Mouse (Mus musculus) gastrocnemius, postnatal 25 days (tissue): ENCODE data around the gene Krtdap. TPM values are rescaled to one million over a fixed set of nuclear protein-coding genes. Genes with fewer than 3 reads are reported as not detected.

ENCODE experiments used
- DNase-seq: peaks from one replicate; pipeline ENCODE4 v3.0.0; 2022
- total RNA-seq, 2 experiments: library from RNA; stranded (reverse); gene quantifications; 1 replicate in 1 of 2; 2 replicates in 1 of 2; pipeline ENCODE4 v1.2.3; 2021

Gene Krtdap
- total RNA-seq, 2 experiments from 2014 or later: 0.97 to 2.8 TPM

- DNase-seq: no peak
Observed at GRCm38 (mm10) chr7:30840306-30840705, 52.6 kb downstream of the Krtdap start.

Other genes with a start within 250 kb of the Krtdap start
- gene Hspb6, start 235.7 kb upstream of the Krtdap start, total RNA-seq: 1,000 to 10,000 TPM; 1,175 to 3,096 TPM
- gene Proser3, start 235.6 kb upstream of the Krtdap start, total RNA-seq: 1 to 10 TPM; 3.0 to 6.4 TPM
- 10 to 100 TPM in 1 of 2 experiments, 1 to 10 TPM in 1; 8.4 to 10.3 TPM for gene Lin37, start 228.1 kb upstream of the Krtdap start, total RNA-seq
- 10 to 100 TPM; 54.1 to 55.6 TPM for gene U2af1l4, start 224.6 kb upstream of the Krtdap start, total RNA-seq
- 1 to 10 TPM; 1.6 to 2.2 TPM for gene Gm49396, start 224.6 kb upstream of the Krtdap start, total RNA-seq
- gene Psenen, start 224.3 kb upstream of the Krtdap start, total RNA-seq: 10 to 100 TPM; 91.2 to 92.1 TPM
- gene Igflr1, start 222.5 kb upstream of the Krtdap start, total RNA-seq: under 1 TPM; 0.46 to 0.75 TPM
- gene Kmt2b, start 199.2 kb upstream of the Krtdap start, total RNA-seq: 10 to 100 TPM; 12.3 to 14.0 TPM
- not detected for gene Zbtb32, start 189.0 kb upstream of the Krtdap start, total RNA-seq
- not detected for gene Upk1a, start 175.0 kb upstream of the Krtdap start, total RNA-seq
- 1,000 to 10,000 TPM; 1,459 to 1,684 TPM for gene Cox6b1, start 161.7 kb upstream of the Krtdap start, total RNA-seq
- gene Etv2, start 152.0 kb upstream of the Krtdap start, total RNA-seq: not detected
- gene Rbm42, start 137.6 kb upstream of the Krtdap start, total RNA-seq: 10 to 100 TPM; 37.2 to 40.1 TPM
- 1 to 10 TPM; 3.5 to 5.1 TPM for gene Haus5, start 122.9 kb upstream of the Krtdap start, total RNA-seq
- 1 to 10 TPM; 2.3 to 3.4 TPM for gene Pmis2, start 116.3 kb upstream of the Krtdap start, total RNA-seq
- gene 2200002J24Rik, start 89.0 kb upstream of the Krtdap start, total RNA-seq: not detected
- gene Atp4a, start 75.7 kb upstream of the Krtdap start, total RNA-seq: under 1 TPM; 0.33 to 0.75 TPM
- gene Tmem147, start 58.4 kb upstream of the Krtdap start, total RNA-seq: 100 to 1,000 TPM; 283 to 405 TPM
- not detected for gene Gapdhs, start 44.2 kb upstream of the Krtdap start, total RNA-seq
- 1 to 10 TPM; 2.3 to 5.6 TPM for gene Sbsn, start 36.4 kb upstream of the Krtdap start, total RNA-seq
- gene Dmkn, start 24.1 kb upstream of the Krtdap start, total RNA-seq: under 1 TPM; 0.43 to 0.51 TPM
- gene Ffar2, start 35.9 kb downstream of the Krtdap start, total RNA-seq: 1 to 10 TPM in 1 of 2 experiments, not detected in 1; 2.4 TPM
- not detected for gene Ffar3, start 68.3 kb downstream of the Krtdap start, total RNA-seq
- gene Ffar1, start 73.7 kb downstream of the Krtdap start, total RNA-seq: not detected
- gene Cd22, start 92.4 kb downstream of the Krtdap start, total RNA-seq: under 1 TPM; 0.13 to 0.23 TPM
- gene Mag, start 127.0 kb downstream of the Krtdap start, total RNA-seq: 1 to 10 TPM; 1.1 to 1.8 TPM
- not detected for gene Hamp2, start 136.8 kb downstream of the Krtdap start, total RNA-seq
- not detected for gene Hamp, start 156.1 kb downstream of the Krtdap start, total RNA-seq
- 10 to 100 TPM; 69.6 to 85.0 TPM for gene Usf2, start 168.9 kb downstream of the Krtdap start, total RNA-seq
- gene Lsr, start 185.6 kb downstream of the Krtdap start, total RNA-seq: 1 to 10 TPM in 1 of 2 experiments, under 1 TPM in 1; 0.69 to 1.1 TPM
- gene Fam187b, start 185.9 kb downstream of the Krtdap start, total RNA-seq: not detected